Mouse (Mus musculus): Measurements from ENCODE around the gene Krtap9-3.

GRCm38 (mm10) chr11:99590981-99591380 lies 6.9 kb downstream of the Krtap9-3 start, which contains the start of gene Krtap1-3:
- TF ChIP-seq POLR2A (IDR thresholded peaks at IDR 0.05; ENCODE audit: borderline replicate concordance, control insufficient read depth, low read depth, low read length) (no peak), CTCF (IDR thresholded peaks at IDR 0.05; ENCODE audit: control insufficient read depth, insufficient read depth, low read length) (no peak)
